Mouse (Mus musculus): Measurements from ENCODE around the gene Lman1l. TPM values are rescaled to one million over a fixed set of nuclear protein-coding genes. Genes with fewer than 3 reads are reported as not detected.

Gene Lman1l
- not detected for polyA plus RNA-seq (2017; shearing (Covaris generic))

DNA sequence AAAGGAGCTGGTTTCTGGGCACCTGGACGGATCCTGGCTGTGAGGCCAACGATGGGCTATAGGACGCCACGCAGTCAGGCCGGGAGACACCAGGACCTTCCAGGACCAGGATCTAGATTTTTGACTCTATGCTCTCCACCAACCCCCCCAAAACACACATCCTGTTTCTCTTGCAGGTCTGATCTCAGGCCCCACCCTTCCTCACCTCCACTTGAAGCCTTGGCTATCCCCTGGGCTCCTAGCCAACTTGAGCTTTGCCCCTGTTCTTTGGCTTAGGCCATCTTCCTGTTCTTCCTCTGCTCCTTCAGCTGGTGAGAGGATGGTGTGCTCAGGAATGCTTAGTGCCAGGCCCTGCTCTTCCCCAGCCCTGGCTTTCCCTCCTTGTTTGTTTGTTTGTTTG, at the start of gene Lman1l:
Gene Lman1l, minus strand, starts transcription at position 101 of the 400 bp plus-strand sequence.

GRCm38 (mm10) chr9:57653283-57653682, 32.7 kb upstream of the Lman1l start, which contains the start of gene Csk:
Csk (minus strand) TSS chr9:57653631.

DNA sequence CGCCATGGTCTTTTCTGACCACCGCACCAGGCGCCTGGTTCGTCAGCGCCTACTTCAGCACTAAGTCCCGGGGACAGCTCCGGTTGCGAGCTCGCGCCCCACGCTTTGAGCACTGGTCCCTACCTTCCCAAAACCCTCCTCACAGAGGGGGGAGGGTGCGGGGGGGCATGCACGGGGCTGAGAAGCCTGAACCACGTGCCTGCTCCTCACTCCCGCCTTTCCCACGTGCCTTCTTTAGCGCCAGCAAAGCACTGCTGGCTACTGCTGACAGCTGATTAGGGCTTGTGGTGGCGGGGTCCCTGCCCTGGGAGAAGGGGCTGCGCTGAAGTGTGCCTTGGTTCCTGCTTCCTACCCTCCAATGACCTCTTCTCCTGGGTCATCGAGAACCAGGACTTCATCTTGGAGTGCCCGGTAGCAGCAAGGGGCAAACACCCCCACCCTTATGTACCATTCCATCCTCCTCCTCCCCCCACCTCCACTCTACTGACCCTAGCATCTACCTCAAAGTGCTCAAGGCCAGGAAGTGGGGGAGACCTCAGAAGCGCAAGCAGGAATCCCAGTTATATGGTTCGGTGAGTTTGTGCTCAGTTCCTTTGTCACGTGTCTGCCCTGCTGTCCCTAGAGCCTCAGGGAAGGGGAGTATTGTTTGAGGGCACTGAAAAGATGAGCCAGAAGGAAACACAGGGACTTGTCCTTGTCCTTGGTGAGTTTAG, 14.3 kb downstream of the Lman1l start, which contains the start of gene Cplx3:
Gene Cplx3, minus strand, starts transcription at position 143 of the 713 bp plus-strand sequence.

DNA sequence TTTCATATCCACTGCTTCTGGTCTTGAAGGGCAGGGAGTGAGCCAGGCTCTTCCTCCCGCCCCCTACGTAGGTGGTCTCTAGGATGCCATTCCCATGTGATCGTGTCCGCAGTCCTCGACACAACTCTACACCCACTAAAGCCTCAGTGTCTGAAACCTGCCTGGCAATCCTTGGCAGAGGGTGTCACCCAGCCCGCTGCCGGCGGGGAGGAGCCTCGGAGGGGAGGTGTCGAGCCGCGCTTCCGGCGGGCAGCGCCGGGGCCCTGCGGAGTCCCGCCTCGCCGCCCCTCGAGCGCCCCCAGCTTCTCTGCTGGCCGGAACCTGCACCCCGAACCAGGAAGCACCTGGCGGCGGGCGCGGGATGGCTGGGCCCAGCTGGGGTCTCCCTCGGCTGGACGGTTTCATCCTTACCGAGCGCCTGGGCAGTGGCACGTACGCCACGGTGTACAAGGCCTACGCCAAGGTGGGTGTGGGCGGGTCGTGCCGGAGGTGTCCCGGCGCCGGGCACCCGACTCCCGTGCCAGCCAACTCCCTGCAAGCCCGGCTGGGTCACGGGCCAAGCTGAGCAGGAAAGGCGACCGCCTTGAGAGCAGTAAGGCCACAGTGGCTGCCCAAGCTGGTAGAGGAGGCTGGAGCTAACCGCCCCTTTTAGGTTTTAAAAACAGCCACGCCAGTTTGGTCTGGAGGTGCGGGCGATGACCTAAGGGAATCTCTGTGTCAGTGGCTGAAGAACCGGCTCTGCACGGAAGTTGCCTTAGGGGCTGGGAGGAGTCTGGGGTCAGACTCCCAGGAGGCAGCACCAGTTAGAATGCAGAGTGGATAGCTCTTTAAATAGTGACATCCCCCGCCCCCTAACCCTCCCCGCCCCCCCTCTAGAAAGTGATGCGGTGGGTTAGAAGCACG, 31.1 kb downstream of the Lman1l start, which contains the start of gene Ulk3:
Gene Ulk3, plus strand, starts transcription at position 229 of the 903 bp plus-strand sequence.

GRCm38 (mm10) chr9:57560861-57561710, 59.5 kb downstream of the Lman1l start, which contains the start of gene Scamp2:
Scamp2 (plus strand) TSS chr9:57560943.

Other genes with a start within 250 kb of the Lman1l start
- 181 TPM for gene Ppcdc, start 180.7 kb downstream of the Lman1l start, polyA plus RNA-seq (2017; shearing (Covaris generic))
- 0.14 TPM for gene Scamp5, start 152.7 kb downstream of the Lman1l start, polyA plus RNA-seq (2017; shearing (Covaris generic))
- not detected for gene Rpp25, start 116.7 kb downstream of the Lman1l start, polyA plus RNA-seq (2017; shearing (Covaris generic))
- 131 TPM for gene Cox5a, start 99.5 kb downstream of the Lman1l start, polyA plus RNA-seq (2017; shearing (Covaris generic))
- gene Fam219b, start 83.2 kb downstream of the Lman1l start, polyA plus RNA-seq (2017; shearing (Covaris generic)) = 9.3 TPM
- gene Mpi, start 68.0 kb downstream of the Lman1l start, polyA plus RNA-seq (2017; shearing (Covaris generic)) = 19.3 TPM
- gene Scamp2, start 59.8 kb downstream of the Lman1l start, polyA plus RNA-seq (2017; shearing (Covaris generic)) = 121 TPM
- gene Ulk3, start 31.3 kb downstream of the Lman1l start, polyA plus RNA-seq (2017; shearing (Covaris generic)) = 77.9 TPM
- not detected for gene Cplx3, start 14.5 kb downstream of the Lman1l start, polyA plus RNA-seq (2017; shearing (Covaris generic))
- gene Csk, start 32.9 kb upstream of the Lman1l start, polyA plus RNA-seq (2017; shearing (Covaris generic)) = 196 TPM
- gene Cyp1a2, start 62.9 kb upstream of the Lman1l start, polyA plus RNA-seq (2017; shearing (Covaris generic)) = not detected
- gene Cyp1a1, start 67.2 kb upstream of the Lman1l start, polyA plus RNA-seq (2017; shearing (Covaris generic)) = 1.1 TPM
- 52.6 TPM for gene Edc3, start 87.8 kb upstream of the Lman1l start, polyA plus RNA-seq (2017; shearing (Covaris generic))
- 179 TPM for gene Clk3, start 145.1 kb upstream of the Lman1l start, polyA plus RNA-seq (2017; shearing (Covaris generic))
- 48.0 TPM for gene Arid3b, start 216.0 kb upstream of the Lman1l start, polyA plus RNA-seq (2017; shearing (Covaris generic))

Measured in CD4-positive, CD25-positive, alpha-beta regulatory T cell, adult 9 weeks (primary cell).